ENCODE assay signal across 25 mouse cellular contexts in genomic region chr8:60624722-60625121, GRCm38 (mm10). TPM values are rescaled to one million over a fixed set of nuclear protein-coding genes. Genes with fewer than 3 reads are reported as not detected.
A peak's percentile ranks its signal among the peaks of the same experiment; 100 is the strongest.
DNase-seq lines count a peak whose midpoint lies in the region; ATAC-seq lines count a peak whose summit lies in the region.
"Had no signal": no experiment of that assay in that cellular context is flagged by ENCODE, and none has a peak within 500 bp of the region (broad histone marks: within the 10 kb centered on the region; RNA-seq: fewer than 3 reads in every experiment).

No protein-coding gene starts in this region.

- no peaks in the 10 kb centered on the region for H3K4me1 ChIP-seq in hindbrain, embryonic 14.5 days (replicated peaks; ENCODE audit: control insufficient read depth, insufficient read depth, low read length)
- no peaks in the 10 kb centered on the region for H3K4me1 ChIP-seq in hindbrain, embryonic 16.5 days (ENCODE audit: control insufficient read depth, insufficient read depth, low read depth, low read length)
- no peaks in the 10 kb centered on the region for H3K4me1 ChIP-seq in limb, embryonic 11.5 days (ENCODE audit: control insufficient read depth, insufficient read depth, low read length)
- H3K4me1 ChIP-seq in heart, embryonic 11.5 days (ENCODE audit: control insufficient read depth, insufficient read depth, low read length), result no peaks in the 10 kb centered on the region
- H3K4me1 ChIP-seq: embryonic facial prominence, embryonic 13.5 days; embryonic facial prominence, embryonic 15.5 days; forebrain, embryonic 12.5 days had no signal

- H3K4me3 ChIP-seq in hindbrain, embryonic 14.5 days (replicated peaks; ENCODE audit: low read length), result no peak overlapping the region
- no peak overlapping the region for H3K4me3 ChIP-seq in hindbrain, embryonic 16.5 days (ENCODE audit: low read length)
- H3K4me3 ChIP-seq in limb, embryonic 11.5 days (ENCODE audit: low read depth, low read length), result no peak overlapping the region
- H3K4me3 ChIP-seq in heart, embryonic 11.5 days (ENCODE audit: low read depth, low read length), result no peak overlapping the region
- H3K4me3 ChIP-seq: embryonic facial prominence, embryonic 13.5 days; embryonic facial prominence, embryonic 15.5 days; erythroblast, embryonic 14.5 days; forebrain, embryonic 10.5 days; forebrain, embryonic 12.5 days had no signal

- WGBS in hindbrain, embryonic 14.5 days, result 85% methylated on average over 7 of the region's 7 CpGs
- 89% methylated on average over 7 of the region's 7 CpGs for WGBS in hindbrain, embryonic 16.5 days
- WGBS in limb, embryonic 11.5 days, result 86% methylated on average over 7 of the region's 7 CpGs
- WGBS in heart, embryonic 11.5 days (ENCODE audit: insufficient replicate concordance), result 79% methylated on average over 7 of the region's 7 CpGs

- H3K9ac ChIP-seq in hindbrain, embryonic 14.5 days, result no peak overlapping the region
- H3K9ac ChIP-seq in hindbrain, embryonic 16.5 days (ENCODE audit: low read depth, low read length), result no peak overlapping the region
- H3K9ac ChIP-seq in limb, embryonic 11.5 days (ENCODE audit: low read length), result no peak overlapping the region
- H3K9ac ChIP-seq in heart, embryonic 11.5 days (ENCODE audit: low read depth, low read length), result no peak overlapping the region
- H3K9ac ChIP-seq: embryonic facial prominence, embryonic 13.5 days; embryonic facial prominence, embryonic 15.5 days; forebrain, embryonic 12.5 days had no signal

- H3K27me3 ChIP-seq in hindbrain, embryonic 14.5 days (ENCODE audit: control insufficient read depth, insufficient read depth, low read length), result peaks cover 4% of the 10 kb centered on the region; the same call in 1 of the 2 replicates
- H3K27me3 ChIP-seq in hindbrain, embryonic 16.5 days (replicated peaks; ENCODE audit: control insufficient read depth, insufficient read depth, low read length), result no peaks in the 10 kb centered on the region; the same call in 1 of the 2 replicates
- no peaks in the 10 kb centered on the region for H3K27me3 ChIP-seq in limb, embryonic 11.5 days (ENCODE audit: control insufficient read depth, insufficient read depth, low read length)
- H3K27me3 ChIP-seq in heart, embryonic 11.5 days (ENCODE audit: control insufficient read depth, insufficient read depth, low read length), result peaks cover 4% of the 10 kb centered on the region; the same call in 1 of the 2 replicates

- no peaks in the 10 kb centered on the region for H3K9me3 ChIP-seq in hindbrain, embryonic 14.5 days (ENCODE audit: control insufficient read depth, low read length)
- H3K9me3 ChIP-seq in hindbrain, embryonic 16.5 days (ENCODE audit: control insufficient read depth, low read length), result no peaks in the 10 kb centered on the region
- H3K9me3 ChIP-seq in limb, embryonic 11.5 days (ENCODE audit: control insufficient read depth, low read length), result no peaks in the 10 kb centered on the region
- no peaks in the 10 kb centered on the region for H3K9me3 ChIP-seq in heart, embryonic 11.5 days (replicated peaks; ENCODE audit: control insufficient read depth, low read length)
- H3K9me3 ChIP-seq: embryonic facial prominence, embryonic 13.5 days; embryonic facial prominence, embryonic 15.5 days; forebrain, embryonic 10.5 days; forebrain, embryonic 12.5 days had no signal

- DNase-seq in hindbrain, embryonic 14.5 days (ENCODE audit: low spot score), result peak; percentile 11
- peak; percentile 15 for DNase-seq in limb, embryonic 11.5 days (ENCODE audit: low spot score)
- DNase-seq in gastrocnemius, postnatal 10 days, result no peak
- DNase-seq: adrenal gland, adult 8-10 months; adrenal gland, postnatal 14 days; adrenal gland, postnatal 36 days; cerebellum, adult 11-12 months; cerebellum, adult 2 months; cerebellum, adult 9-10 months; cerebellum, postnatal 10 days; cerebellum, postnatal 25 days; embryo, embryonic 11 days had no signal

- no peak overlapping the region for H3K4me2 ChIP-seq in hindbrain, embryonic 14.5 days (replicated peaks)
- no peak overlapping the region for H3K4me2 ChIP-seq in hindbrain, embryonic 16.5 days (ENCODE audit: low read length)
- no peak overlapping the region for H3K4me2 ChIP-seq in limb, embryonic 11.5 days (ENCODE audit: low read depth, severe bottlenecking)
- no peak overlapping the region for H3K4me2 ChIP-seq in heart, embryonic 11.5 days
- H3K4me2 ChIP-seq: embryonic facial prominence, embryonic 13.5 days; embryonic facial prominence, embryonic 15.5 days; forebrain, embryonic 12.5 days had no signal

- no peaks in the 10 kb centered on the region for H3K36me3 ChIP-seq in hindbrain, embryonic 14.5 days (replicated peaks; ENCODE audit: control insufficient read depth, insufficient read depth)
- H3K36me3 ChIP-seq in hindbrain, embryonic 16.5 days (ENCODE audit: control insufficient read depth, insufficient read depth, low read length), result no peaks in the 10 kb centered on the region
- H3K36me3 ChIP-seq in limb, embryonic 11.5 days (ENCODE audit: control insufficient read depth, insufficient read depth, low read length), result no peaks in the 10 kb centered on the region
- no peaks in the 10 kb centered on the region for H3K36me3 ChIP-seq in heart, embryonic 11.5 days (ENCODE audit: control insufficient read depth, insufficient read depth, low read length)
- H3K36me3 ChIP-seq: embryonic facial prominence, embryonic 13.5 days; embryonic facial prominence, embryonic 15.5 days; forebrain, embryonic 10.5 days; forebrain, embryonic 12.5 days had no signal

- H3K27ac ChIP-seq in hindbrain, embryonic 14.5 days, result no peak overlapping the region
- H3K27ac ChIP-seq in hindbrain, embryonic 16.5 days (ENCODE audit: low read depth, low read length), result no peak overlapping the region
- no peak overlapping the region for H3K27ac ChIP-seq in limb, embryonic 11.5 days (replicated peaks; ENCODE audit: low read depth, low read length)
- H3K27ac ChIP-seq in heart, embryonic 11.5 days (ENCODE audit: low read depth, low read length), result no peak overlapping the region
- H3K27ac ChIP-seq: embryonic facial prominence, embryonic 13.5 days; embryonic facial prominence, embryonic 15.5 days; forebrain, embryonic 10.5 days; forebrain, embryonic 12.5 days had no signal

- no peak for ATAC-seq in hindbrain, embryonic 14.5 days (ENCODE audit: low FRiP score)
- ATAC-seq in hindbrain, embryonic 16.5 days, result no peak
- ATAC-seq in granulocyte monocyte progenitor cell, adult 5-6 weeks (replicated peaks; ENCODE audit: poor library complexity, severe bottlenecking), result peak; percentile 95
- no peak for ATAC-seq in limb, embryonic 11.5 days (ENCODE audit: insufficient number of reproducible peaks, low FRiP score, low TSS enrichment, low read depth)
- peak; percentile 92 for ATAC-seq in megakaryocyte progenitor cell, adult 5-6 weeks (replicated peaks; ENCODE audit: poor library complexity)
- no peak for ATAC-seq in activated CD4-positive, CD25-positive, alpha-beta regulatory T cell, adult 4 months
- no peak for ATAC-seq in heart, embryonic 11.5 days (replicated peaks; ENCODE audit: insufficient number of reproducible peaks, low FRiP score, low TSS enrichment)
- ATAC-seq: forebrain, embryonic 14.5 days; forebrain, embryonic 16.5 days had no signal

RNA-seq across cellular contexts. Expression of gene Mfap3l, which starts 7.9 kb away (rescaled TPM):
- polyA plus RNA-seq in hindbrain, embryonic 14.5 days (2014; fragmentation: Nextera tagmentation; extraction: Ambion mirVana), result 6.8 and 7.7 TPM in 2 replicates
- 5.3 and 5.8 TPM in 2 replicates for polyA plus RNA-seq in hindbrain, embryonic 16.5 days (2015; fragmentation: Nextera tagmentation; extraction: Ambion mirVana)
- 2.9 and 3.1 TPM in 2 replicates for total RNA-seq in granulocyte monocyte progenitor cell, adult 5-6 weeks (2014; fragmentation: Nextera tagmentation)
- total RNA-seq in granulocyte monocyte progenitor cell, adult 5-6 weeks (2017), result 3.1 and 4.9 TPM in 2 replicates
- polyA plus RNA-seq in limb, embryonic 11.5 days (2014; fragmentation: Nextera tagmentation; extraction: Ambion mirVana), result 1.8 and 2.6 TPM in 2 replicates
- total RNA-seq in megakaryocyte progenitor cell, adult 5-6 weeks (2015), result 3.5 and 4.1 TPM in 2 replicates
- total RNA-seq in megakaryocyte progenitor cell, adult 5-6 weeks (2017), result 2.3 and 4.2 TPM in 2 replicates
- polyA plus RNA-seq in activated CD4-positive, CD25-positive, alpha-beta regulatory T cell, adult 4 months (2017; shearing (Covaris generic)), result not detected
- 1.4 and 1.5 TPM in 2 replicates for polyA plus RNA-seq in heart, embryonic 11.5 days (2014; fragmentation: Nextera tagmentation; extraction: Ambion mirVana)
- total RNA-seq in gastrocnemius, postnatal 10 days (2021), result 1 to 10 TPM; 6.1 to 7.6 TPM
- total RNA-seq: MEL had no signal
- polyA plus RNA-seq: erythroblast, embryonic 14.5 days had no signal

Comparison
In these comparisons a context has a peak if more than half of its experiments do, and no peak if none do; other contexts are left out.
1. ATAC-seq: peak in granulocyte monocyte progenitor cell, adult 5-6 weeks (single experiment) and megakaryocyte progenitor cell, adult 5-6 weeks (single experiment); none in hindbrain, embryonic 14.5 days (single experiment), hindbrain, embryonic 16.5 days (single experiment), limb, embryonic 11.5 days (single experiment), activated CD4-positive, CD25-positive, alpha-beta regulatory T cell, adult 4 months (single experiment) and heart, embryonic 11.5 days (single experiment).